Mouse (Mus musculus): ENCODE results near the gene Pagr1a. TPM values are rescaled to one million over a fixed set of nuclear protein-coding genes. Genes with fewer than 3 reads are reported as not detected.

Gene Pagr1a
- polyA plus RNA-seq, 1 experiment = 17.6 TPM

- Histone ChIP-seq H3K27me3 (replicated peaks; ENCODE audit: control insufficient read depth, insufficient read depth, low read length) (no peaks in the 10 kb centered on the region), H3K36me3 (ENCODE audit: control insufficient read depth, insufficient read depth, low read length) (no peaks in the 10 kb centered on the region), H3K27ac (ENCODE audit: insufficient read depth, low read depth, low read length) (no peak overlapping the region), H3K4me3 (ENCODE audit: insufficient read depth, low read depth, low read length) (no peak overlapping the region), H3K4me1 (ENCODE audit: control insufficient read depth, insufficient read depth, low read length) (0 out of 2 replicates have a peak, but pooled peaks cover 6% of the 10 kb centered on the region)
- WGBS = 80% methylated on average over 5 of the region's 5 CpGs
- TF ChIP-seq CTCF (conservative IDR thresholded peaks at IDR 0.05; ENCODE audit: insufficient read depth, insufficient read length, low read depth, low read length) (no peak), POLR2A (IDR thresholded peaks at IDR 0.05; ENCODE audit: low read depth, low read length) (no peak)
- peak; percentile 46 for DNase-seq
Observed at GRCm38 (mm10) chr7:127003620-127004019, 13.5 kb downstream of the Pagr1a start.

GRCm38 (mm10) chr7:126999568-126999967, 17.6 kb downstream of the Pagr1a start:
- DNase-seq = no peak
- 0 out of 2 replicates have a peak, but pooled peaks cover 3% of the 10 kb centered on the region for H3K4me1 ChIP-seq (ENCODE audit: control insufficient read depth, insufficient read depth, low read length)
- no peak overlapping the region for H3K27ac ChIP-seq (ENCODE audit: insufficient read depth, low read depth, low read length)
- H3K4me3 ChIP-seq (ENCODE audit: insufficient read depth, low read depth, low read length) = no peak overlapping the region
- 80% methylated on average over 10 of the region's 10 CpGs for WGBS
- H3K27me3 ChIP-seq (replicated peaks; ENCODE audit: control insufficient read depth, insufficient read depth, low read length) = no peaks in the 10 kb centered on the region
- TF ChIP-seq POLR2A (IDR thresholded peaks at IDR 0.05; ENCODE audit: low read depth, low read length) = no peak
- TF ChIP-seq CTCF (conservative IDR thresholded peaks at IDR 0.05; ENCODE audit: insufficient read depth, insufficient read length, low read depth, low read length) = no peak
- no peaks in the 10 kb centered on the region for H3K36me3 ChIP-seq (ENCODE audit: control insufficient read depth, insufficient read depth, low read length)

- Histone ChIP-seq H3K36me3 (ENCODE audit: control insufficient read depth, insufficient read depth, low read length) (no peaks in the 10 kb centered on the region), H3K4me1 (ENCODE audit: control insufficient read depth, insufficient read depth, low read length) (no peaks in the 10 kb centered on the region), H3K4me3 (ENCODE audit: insufficient read depth, low read depth, low read length) (no peak overlapping the region), H3K27ac (ENCODE audit: insufficient read depth, low read depth, low read length) (no peak overlapping the region), H3K27me3 (replicated peaks; ENCODE audit: control insufficient read depth, insufficient read depth, low read length) (no peaks in the 10 kb centered on the region)
- DNase-seq = no peak
- WGBS = 88% methylated on average over 4 of the region's 4 CpGs
- no peak for TF ChIP-seq POLR2A (IDR thresholded peaks at IDR 0.05; ENCODE audit: low read depth, low read length)
- no peak for TF ChIP-seq CTCF (conservative IDR thresholded peaks at IDR 0.05; ENCODE audit: insufficient read depth, insufficient read length, low read depth, low read length)
Observed at GRCm38 (mm10) chr7:126996449-126996848, 20.7 kb downstream of the Pagr1a start.

GRCm38 (mm10) chr7:126988816-126989215, 28.3 kb downstream of the Pagr1a start:
- H3K27me3 ChIP-seq (replicated peaks; ENCODE audit: control insufficient read depth, insufficient read depth, low read length) = no peaks in the 10 kb centered on the region
- no peaks in the 10 kb centered on the region; the same call in 1 of the 2 replicates for H3K36me3 ChIP-seq (ENCODE audit: control insufficient read depth, insufficient read depth, low read length)
- WGBS = 77% methylated on average over 8 of the region's 8 CpGs
- H3K27ac ChIP-seq (ENCODE audit: insufficient read depth, low read depth, low read length) = no peak overlapping the region
- no peak for TF ChIP-seq POLR2A (IDR thresholded peaks at IDR 0.05; ENCODE audit: low read depth, low read length)
- TF ChIP-seq CTCF (conservative IDR thresholded peaks at IDR 0.05; ENCODE audit: insufficient read depth, insufficient read length, low read depth, low read length) = no peak
- DNase-seq = no peak
- H3K4me1 ChIP-seq (ENCODE audit: control insufficient read depth, insufficient read depth, low read length) = no peaks in the 10 kb centered on the region
- H3K4me3 ChIP-seq (ENCODE audit: insufficient read depth, low read depth, low read length) = no peak overlapping the region

- peak; percentile 80 for DNase-seq
- H3K4me1 ChIP-seq (ENCODE audit: control insufficient read depth, insufficient read depth, low read length) = no peaks in the 10 kb centered on the region; the same call in 1 of the 2 replicates
- H3K27ac ChIP-seq (ENCODE audit: insufficient read depth, low read depth, low read length) = no peak overlapping the region
- H3K36me3 ChIP-seq (ENCODE audit: control insufficient read depth, insufficient read depth, low read length) = no peaks in the 10 kb centered on the region; the same call in 1 of the 2 replicates
- TF ChIP-seq POLR2A (IDR thresholded peaks at IDR 0.05; ENCODE audit: low read depth, low read length) (no peak), CTCF (conservative IDR thresholded peaks at IDR 0.05; ENCODE audit: insufficient read depth, insufficient read length, low read depth, low read length) (peak; percentile 78)
- H3K4me3 ChIP-seq (ENCODE audit: insufficient read depth, low read depth, low read length) = no peak overlapping the region
- H3K27me3 ChIP-seq (replicated peaks; ENCODE audit: control insufficient read depth, insufficient read depth, low read length) = no peaks in the 10 kb centered on the region
- 28% methylated on average over 9 of the region's 9 CpGs for WGBS
Observed at GRCm38 (mm10) chr7:126986319-126986718, 30.8 kb downstream of the Pagr1a start.

GRCm38 (mm10) chr7:126984667-126985444, 32.3 kb downstream of the Pagr1a start:
- H3K4me1 ChIP-seq (ENCODE audit: control insufficient read depth, insufficient read depth, low read length) = no peaks in the 10 kb centered on the region; the same call in 1 of the 2 replicates
- DNase-seq = no peak
- no peaks in the 10 kb centered on the region; the same call in none of the 2 replicates for H3K36me3 ChIP-seq (ENCODE audit: control insufficient read depth, insufficient read depth, low read length)
- H3K4me3 ChIP-seq (ENCODE audit: insufficient read depth, low read depth, low read length) = no peak overlapping the region
- H3K27ac ChIP-seq (ENCODE audit: insufficient read depth, low read depth, low read length) = no peak overlapping the region
- TF ChIP-seq POLR2A (IDR thresholded peaks at IDR 0.05; ENCODE audit: low read depth, low read length) (no peak), CTCF (conservative IDR thresholded peaks at IDR 0.05; ENCODE audit: insufficient read depth, insufficient read length, low read depth, low read length) (no peak)
- no peaks in the 10 kb centered on the region for H3K27me3 ChIP-seq (replicated peaks; ENCODE audit: control insufficient read depth, insufficient read depth, low read length)
- WGBS = 56% methylated on average over 10 of the region's 10 CpGs

- Histone ChIP-seq H3K4me3 (ENCODE audit: insufficient read depth, low read depth, low read length) (no peak overlapping the region), H3K4me1 (ENCODE audit: control insufficient read depth, insufficient read depth, low read length) (no peaks in the 10 kb centered on the region; the same call in 1 of the 2 replicates), H3K36me3 (ENCODE audit: control insufficient read depth, insufficient read depth, low read length) (no peaks in the 10 kb centered on the region; the same call in none of the 2 replicates), H3K27ac (ENCODE audit: insufficient read depth, low read depth, low read length) (no peak overlapping the region), H3K27me3 (replicated peaks; ENCODE audit: control insufficient read depth, insufficient read depth, low read length) (no peaks in the 10 kb centered on the region)
- WGBS = 75% methylated on average over 7 of the region's 7 CpGs
- no peak for TF ChIP-seq POLR2A (IDR thresholded peaks at IDR 0.05; ENCODE audit: low read depth, low read length)
- TF ChIP-seq CTCF (conservative IDR thresholded peaks at IDR 0.05; ENCODE audit: insufficient read depth, insufficient read length, low read depth, low read length) = no peak
- DNase-seq = no peak
Observed at GRCm38 (mm10) chr7:126983113-126983512, 34.0 kb downstream of the Pagr1a start.

Measured in kidney, adult 2 months (tissue).